Mouse (Mus musculus) 3134 (cell line): ENCODE data around the gene Cmss1.

ENCODE experiments used
- DNase-seq: peaks from one replicate; pipeline ENCODE4 v3.0.0-alpha.2; 2011; ENCODE audit warnings: low spot score; ENCODE audit not compliant: insufficient read length; ENCODE audit errors: extremely low read depth

The Cmss1 gene

DNA sequence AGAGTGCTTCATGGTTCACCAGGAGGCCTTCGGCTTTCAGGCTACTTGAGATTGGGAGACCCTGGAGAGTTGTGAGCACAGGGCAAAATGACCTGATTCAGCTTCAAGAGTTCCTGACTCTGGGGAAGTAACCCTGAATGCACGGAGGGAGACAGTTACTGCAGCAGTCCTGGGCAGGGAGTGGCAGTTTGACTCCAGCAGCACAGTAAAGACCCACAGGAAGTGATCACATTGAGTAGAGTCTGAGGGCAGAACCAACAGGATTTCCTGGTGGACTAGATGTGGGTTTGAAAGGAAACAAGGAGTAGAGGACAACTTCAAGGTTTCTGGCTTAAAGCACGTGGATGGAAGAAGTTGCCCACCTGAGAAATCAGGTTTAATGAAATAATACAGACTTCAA, 172.0 kb downstream of the Cmss1 start:
- DNase-seq, result no peak

GRCm38 (mm10) chr16:57433671-57434070, 173.0 kb downstream of the Cmss1 start:
- DNase-seq, result no peak

GRCm38 (mm10) chr16:57433173-57433572, 173.5 kb downstream of the Cmss1 start:
- no peak for DNase-seq

DNA sequence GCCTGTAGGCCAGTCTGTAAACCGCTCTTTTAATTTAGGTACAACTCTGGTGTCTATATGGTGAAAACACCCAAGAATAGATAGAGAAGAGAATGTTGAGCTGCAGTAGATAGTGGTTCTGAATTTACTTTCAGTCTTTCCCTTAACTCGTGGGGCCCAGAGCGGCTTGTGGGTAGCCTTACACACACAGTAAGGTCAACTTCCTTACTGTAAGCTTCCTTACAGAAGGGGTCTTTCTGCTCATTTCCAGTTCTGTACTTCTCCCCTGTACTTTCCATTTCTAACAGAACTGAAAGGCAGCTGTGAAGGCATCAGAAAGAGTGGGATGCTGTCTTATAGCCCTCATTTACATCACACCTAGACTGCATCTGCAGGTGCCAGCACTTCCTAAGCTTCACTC, 175.4 kb downstream of the Cmss1 start:
- no peak for DNase-seq

DNA sequence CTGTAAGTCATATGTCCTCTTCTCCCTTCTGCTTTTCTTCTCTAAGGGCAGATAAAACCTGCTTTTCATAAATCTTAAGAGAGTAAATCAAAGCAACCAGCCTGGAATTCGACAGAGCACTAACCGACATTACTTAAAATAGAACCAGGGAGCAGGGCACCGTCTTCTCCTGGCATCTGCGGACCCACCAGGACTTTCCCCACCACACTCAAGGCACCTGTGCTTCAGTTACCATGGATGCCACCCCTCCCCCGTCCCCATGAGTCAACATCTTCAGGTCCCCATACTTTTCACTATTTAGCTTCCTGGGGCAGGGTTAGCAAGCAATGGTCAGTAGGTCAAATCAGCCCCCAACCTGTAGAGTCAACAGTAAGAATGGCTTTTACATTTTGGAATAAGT, 177.7 kb downstream of the Cmss1 start:
- DNase-seq, result no peak

DNA sequence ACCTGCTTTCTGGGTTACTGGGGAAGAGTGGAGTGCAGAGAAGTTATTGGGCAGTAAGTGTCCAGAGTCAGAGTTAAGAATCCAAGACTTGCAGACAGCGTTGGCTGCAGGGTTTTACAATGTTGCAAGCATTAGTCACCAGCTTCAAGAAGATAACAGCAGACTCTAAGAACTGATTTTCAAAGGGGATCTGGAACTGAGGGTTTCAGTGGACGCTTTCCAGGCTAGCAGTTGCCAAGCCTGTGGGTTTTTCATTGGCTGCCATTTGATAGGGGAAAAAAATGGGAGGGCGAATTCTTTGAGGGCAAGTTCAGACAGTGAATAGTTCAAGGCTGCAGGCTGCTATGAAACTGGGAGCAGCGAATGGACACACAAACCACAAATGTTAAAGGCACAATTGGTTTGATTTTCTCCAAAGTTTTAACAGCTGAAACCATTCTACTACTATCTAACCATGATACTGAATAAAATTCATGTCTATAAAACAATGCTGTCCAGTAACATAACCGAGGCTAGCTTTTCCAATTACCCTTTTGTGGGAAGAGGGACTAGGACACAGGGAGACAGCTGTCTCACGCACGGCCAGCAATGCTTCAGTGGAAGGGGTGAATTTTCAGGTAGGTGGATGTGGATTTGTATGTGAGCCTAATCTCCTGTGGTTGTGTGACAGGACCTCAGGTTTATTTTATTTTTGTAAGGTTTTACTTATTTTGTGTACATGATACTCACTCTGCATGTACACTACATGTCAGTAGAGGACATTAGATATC, 179.0 kb downstream of the Cmss1 start:
- peak; percentile 66 for DNase-seq

DNA sequence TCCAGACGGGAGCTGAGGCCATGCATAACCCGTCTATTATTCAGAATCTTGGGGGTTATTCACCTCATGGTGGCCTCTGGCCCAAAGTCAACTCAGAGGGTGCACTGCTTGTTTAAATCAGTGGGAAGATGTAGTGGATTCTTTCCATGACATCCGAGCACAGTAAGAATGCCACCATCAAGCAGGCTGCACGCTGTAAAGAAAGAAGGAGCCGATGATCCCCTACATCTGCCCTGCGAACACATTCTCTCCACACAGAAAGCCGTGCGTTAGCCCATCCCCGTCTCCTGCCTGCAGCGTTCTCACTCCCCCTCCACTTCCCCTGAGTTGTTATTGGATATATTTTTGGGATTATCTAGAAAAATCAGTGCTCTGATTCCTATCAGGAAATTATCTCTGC, 180.0 kb downstream of the Cmss1 start:
- no peak for DNase-seq

DNA sequence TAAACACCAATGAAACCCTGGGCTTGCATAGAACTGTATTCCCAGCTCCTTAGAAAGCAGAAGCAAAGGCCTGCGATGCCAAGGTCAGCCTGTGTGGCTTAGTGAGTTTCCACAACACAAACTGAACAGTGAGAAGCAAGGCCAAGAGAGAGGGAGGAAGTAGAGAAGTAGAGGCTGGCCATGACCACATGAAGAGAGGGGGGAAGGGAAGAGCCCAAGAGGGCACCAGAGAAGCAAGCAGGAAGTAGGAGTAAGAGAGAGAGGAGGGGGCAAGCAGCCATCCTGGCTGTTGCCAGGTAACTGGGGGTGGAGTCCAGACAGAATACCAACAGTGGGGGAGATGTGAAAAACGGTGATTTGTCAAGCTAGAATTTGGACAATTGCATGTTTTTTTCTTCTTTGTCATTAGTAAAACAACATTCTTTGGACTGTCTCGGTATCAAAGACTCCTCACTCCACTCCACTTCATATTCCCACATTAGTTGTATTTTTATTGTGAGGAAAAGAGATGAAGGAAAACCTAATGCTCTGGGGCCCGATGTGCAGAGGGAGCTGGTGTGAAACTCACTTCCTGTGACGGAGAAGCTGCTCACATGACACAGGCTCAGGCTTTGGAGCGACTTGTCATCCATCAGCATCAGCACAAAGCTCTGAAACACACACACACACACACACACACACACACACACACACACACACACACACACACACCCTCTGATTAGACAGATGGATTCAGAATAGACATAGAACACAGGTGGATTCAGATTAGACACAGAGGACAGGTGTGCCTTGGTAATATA, 183.5 kb downstream of the Cmss1 start:
- DNase-seq, result no peak

DNA sequence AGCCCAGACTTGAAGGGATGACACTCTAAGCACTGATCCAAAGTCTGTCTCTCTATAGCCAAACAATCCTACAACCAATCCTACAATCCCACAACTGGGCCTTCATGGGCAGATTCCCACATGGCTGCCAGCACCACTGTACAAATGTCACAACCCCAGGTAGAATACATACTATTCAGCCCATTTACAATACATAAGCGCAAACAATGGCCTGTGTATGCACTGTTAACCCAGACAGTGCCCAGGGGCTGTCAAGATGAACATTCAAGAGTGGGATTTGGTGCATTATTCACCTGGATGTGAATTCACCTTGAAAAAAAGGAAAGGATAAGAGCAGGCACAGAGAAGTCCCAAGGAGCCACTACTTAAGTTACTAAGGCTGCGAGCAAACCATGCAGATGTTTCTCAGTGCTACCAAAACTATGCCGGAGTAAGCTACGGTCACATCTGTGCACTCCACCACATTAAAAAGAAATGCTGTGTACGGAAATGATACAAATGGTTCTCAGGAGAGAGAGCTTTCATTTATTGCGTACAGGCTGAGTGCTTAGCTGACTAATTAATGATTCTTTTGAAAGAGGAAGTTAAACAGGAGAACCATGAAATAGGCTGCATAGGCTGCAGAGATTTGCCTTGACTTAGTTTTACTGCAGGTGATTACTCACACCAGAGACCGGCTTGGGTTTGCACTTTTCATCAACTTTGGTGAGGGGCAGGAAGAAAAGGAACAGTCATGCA, 184.8 kb downstream of the Cmss1 start:
- no peak for DNase-seq

- peak; percentile 65 for DNase-seq
Measured at GRCm38 (mm10) chr16:57420773-57421556, 185.7 kb downstream of the Cmss1 start.

- no peak for DNase-seq
Measured at GRCm38 (mm10) chr16:57419881-57420280, 186.8 kb downstream of the Cmss1 start.

- peak; percentile 66 for DNase-seq
Measured at GRCm38 (mm10) chr16:57419332-57419731, 187.3 kb downstream of the Cmss1 start.

DNA sequence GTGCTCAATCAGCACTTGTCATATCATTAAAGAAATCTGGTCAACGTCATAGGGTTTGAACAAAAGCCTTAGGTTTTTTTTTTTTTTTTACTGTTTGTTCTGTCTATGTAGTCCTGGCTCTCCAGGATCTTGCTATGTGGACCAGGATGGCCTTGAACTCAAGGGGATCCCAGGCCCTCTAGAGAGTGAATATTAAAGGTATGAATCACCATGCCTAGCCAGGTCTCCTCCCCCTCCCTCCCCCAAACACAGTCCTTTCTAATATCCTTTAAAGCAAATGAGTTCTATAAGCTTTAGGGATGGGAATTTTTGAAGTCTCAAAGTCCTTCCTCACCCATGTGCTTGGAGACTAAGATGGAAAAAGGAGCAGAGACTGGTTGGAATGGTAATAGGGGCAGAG, 188.7 kb downstream of the Cmss1 start:
- no peak for DNase-seq

DNA sequence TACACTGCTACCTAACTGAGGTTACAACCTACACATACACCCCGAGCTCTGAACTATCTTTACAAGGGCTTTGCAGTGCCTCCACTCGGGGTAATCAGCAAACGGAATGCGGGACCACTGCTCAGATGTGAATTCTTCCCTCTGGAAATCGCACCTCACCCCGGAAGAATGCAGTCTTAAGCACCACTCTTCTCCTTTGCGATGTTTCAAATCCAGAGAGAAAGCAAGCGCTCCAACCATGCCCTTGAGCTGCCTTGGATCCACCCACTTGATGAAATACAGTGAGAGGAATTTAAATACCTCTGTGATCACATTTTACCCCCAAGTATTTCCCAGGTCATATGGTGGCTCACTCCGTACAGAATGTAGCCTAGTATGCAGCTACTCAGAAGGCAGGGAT, 189.6 kb downstream of the Cmss1 start:
- no peak for DNase-seq

DNA sequence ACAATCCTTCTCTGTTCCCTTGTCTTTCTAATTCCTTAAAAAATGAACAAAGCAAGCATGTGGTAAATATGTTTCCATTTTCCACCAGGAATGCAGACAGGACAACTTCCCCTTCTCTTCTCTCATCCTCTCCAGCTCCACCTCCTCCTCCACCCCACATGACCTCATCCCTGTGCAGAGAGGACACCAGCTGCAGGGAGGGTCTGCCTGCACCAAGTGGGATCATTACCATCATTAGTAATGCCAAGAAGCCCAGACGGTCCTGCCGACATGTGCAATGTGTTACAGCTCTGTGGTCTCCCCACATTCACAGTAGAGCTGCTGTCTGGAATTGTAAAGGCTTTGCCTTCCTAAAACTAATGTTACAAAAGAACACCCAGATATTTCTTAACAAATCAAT, 190.6 kb downstream of the Cmss1 start:
- DNase-seq, result no peak

- no peak for DNase-seq
Measured at GRCm38 (mm10) chr16:57412766-57413165, 193.9 kb downstream of the Cmss1 start.

- DNase-seq, result no peak
Measured at GRCm38 (mm10) chr16:57403825-57404224, 202.8 kb downstream of the Cmss1 start.

GRCm38 (mm10) chr16:57402910-57403309, 203.8 kb downstream of the Cmss1 start:
- DNase-seq, result no peak

GRCm38 (mm10) chr16:57401702-57402101, 205.0 kb downstream of the Cmss1 start:
- no peak for DNase-seq

DNA sequence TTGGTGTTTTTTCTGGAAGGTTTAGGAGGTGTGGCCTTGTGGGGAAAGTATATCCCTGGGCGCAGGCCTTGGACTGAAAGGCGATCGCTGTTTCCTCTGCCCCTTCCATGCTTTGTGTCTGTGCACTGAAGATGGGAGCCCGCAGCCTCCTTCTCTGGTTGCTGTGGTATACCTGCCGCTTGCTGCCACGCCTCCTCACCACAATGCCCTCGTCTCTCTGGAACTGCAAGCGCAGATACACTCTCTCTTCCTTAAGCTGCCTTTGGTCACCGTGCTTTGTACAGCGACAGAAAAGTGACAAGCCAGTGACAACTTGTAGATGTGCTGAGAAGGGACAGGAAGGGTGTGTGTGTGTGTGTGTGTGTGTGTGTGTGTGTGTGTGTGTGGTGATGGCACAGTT, 207.1 kb downstream of the Cmss1 start:
- no peak for DNase-seq
